Mouse (Mus musculus): ENCODE results near the gene Nrk.

GRCm38 (mm10) chrX:139041148-139041547 is 126.9 kb downstream of the Nrk start:
- TF ChIP-seq POLR2AphosphoS5 (IDR thresholded peaks at IDR 0.05; ENCODE audit: insufficient replicate concordance, low read depth, low read length) (no peak), CTCF (IDR thresholded peaks at IDR 0.05; ENCODE audit: low read depth, low read length) (no peak), TAL1 (conservative IDR thresholded peaks at IDR 0.05; ENCODE audit: low read depth, low read length) (no peak), GATA1 (IDR thresholded peaks at IDR 0.05; ENCODE audit: borderline replicate concordance, low read length) (no peak)

All from G1E (cell line).